Mouse (Mus musculus) spleen, adult 2 months (tissue): ENCODE results near the gene Rasl2-9. TPM values are rescaled to one million over a fixed set of nuclear protein-coding genes. Genes with fewer than 3 reads are reported as not detected.
"Not testable (repeated sequence)": the region's sequence is repeated elsewhere in the genome, so short reads cannot be mapped to it uniquely, and the experiment has no call there.

Source experiments
- DNase-seq, 2 experiments: peaks; one replicate each; pipeline versions ENCODE4 v3.0.0 to v3.0.0-alpha.2; 2012 to 2021; ENCODE audit warnings: low spot score in 2 of 2, low read depth in 1 of 2
- H3K27ac ChIP-seq: fragments of 200-500 bp; 2 replicates; pipeline ENCODE4 v1.5.1; 2012; ENCODE audit warnings: low read length, inconsistent platforms; ENCODE audit not compliant: insufficient read depth
- H3K27me3 ChIP-seq: fragments of 200-500 bp; 2 replicates; pipeline ENCODE4 v1.6.1; 2012; ENCODE audit warnings: mild to moderate bottlenecking, moderate library complexity, low read length, inconsistent platforms; ENCODE audit not compliant: control insufficient read depth, insufficient read depth
- H3K36me3 ChIP-seq: fragments of 200-500 bp; 2 replicates; pipeline ENCODE4 v1.6.1; 2012; ENCODE audit warnings: mild to moderate bottlenecking, low read length, inconsistent platforms; ENCODE audit not compliant: control insufficient read depth, insufficient read depth
- H3K4me1 ChIP-seq: fragments of 200-500 bp; 2 replicates; pipeline ENCODE4 v1.6.1; 2011; ENCODE audit warnings: inconsistent platforms; ENCODE audit not compliant: control insufficient read depth, insufficient read depth, insufficient read length
- H3K4me3 ChIP-seq: fragments of 200-500 bp; 2 replicates; pipeline ENCODE4 v1.5.1; 2011; ENCODE audit warnings: mild to moderate bottlenecking, inconsistent platforms; ENCODE audit not compliant: insufficient read depth, insufficient read length; ENCODE audit errors: extremely low read depth
- CTCF ChIP-seq: fragments of 200-500 bp; IDR thresholded peaks from 2 replicates; pipeline ENCODE4 v1.5.1; 2011; ENCODE audit warnings: mild to moderate bottlenecking, inconsistent platforms; ENCODE audit not compliant: insufficient read depth, insufficient read length, insufficient replicate concordance; ENCODE audit errors: extremely low read depth
- POLR2A ChIP-seq: fragments of 200-500 bp; IDR thresholded peaks from 2 replicates; pipeline ENCODE4 v1.6.1; 2011; ENCODE audit warnings: low read depth, low read length, inconsistent platforms
- WGBS: fragments of 180-500 bp; shearing (Covaris S2); methylation state at CpG from one replicate; pipeline ENCODE4 v1.1.7; 2018; 5-methylcytosine and 5-hydroxymethylcytosine counted together
- polyA plus RNA-seq: library from polyadenylated mRNA; depleted of rRNA; stranded (reverse); fragments of >200 nt; gene quantifications from 2 replicates; pipeline ENCODE4 v1.2.3, GENCODE M21; 2012

Rasl2-9 gene
- polyA plus RNA-seq, 1 experiment: 0.21 TPM

GRCm38 (mm10) chr7:5081939-5082338, 43.8 kb downstream of the Rasl2-9 start:
- 95% methylated on average over 2 of the region's 2 CpGs for WGBS
- Histone ChIP-seq H3K27me3 (no peaks in the 10 kb centered on the region), H3K4me3 (no peak overlapping the region), H3K4me1 (peaks cover 23% of the 10 kb centered on the region; the same call in 1 of the 2 replicates), H3K36me3 (peaks cover 13% of the 10 kb centered on the region), H3K27ac (peak overlapping the region; percentile 63; the same call in 1 of the 2 replicates)
- TF ChIP-seq CTCF (no peak), POLR2A (no peak)
- no peak for DNase-seq

- H3K4me1 ChIP-seq: peaks cover 23% of the 10 kb centered on the region; the same call in 1 of the 2 replicates
- H3K27me3 ChIP-seq: no peaks in the 10 kb centered on the region
- no peak overlapping the region for H3K27ac ChIP-seq
- TF ChIP-seq POLR2A (no peak), CTCF (no peak)
- DNase-seq: no peak
- WGBS: 51% methylated on average over 6 of the region's 6 CpGs
- H3K4me3 ChIP-seq: peak overlapping the region; percentile 25
- H3K36me3 ChIP-seq: peaks cover 20% of the 10 kb centered on the region
Measured at GRCm38 (mm10) chr7:5081241-5081640, 44.5 kb downstream of the Rasl2-9 start.

- H3K27me3 ChIP-seq: no peaks in the 10 kb centered on the region
- DNase-seq: no peak
- peak overlapping the region; percentile 90 for H3K27ac ChIP-seq
- peaks cover 23% of the 10 kb centered on the region for H3K36me3 ChIP-seq
- 14% methylated on average over 6 of the region's 6 CpGs for WGBS
- H3K4me1 ChIP-seq: peaks cover 23% of the 10 kb centered on the region; the same call in 1 of the 2 replicates
- no peak for TF ChIP-seq POLR2A
- no peak for TF ChIP-seq CTCF
- peak overlapping the region; percentile 90 for H3K4me3 ChIP-seq
Measured at GRCm38 (mm10) chr7:5080815-5081214, 44.9 kb downstream of the Rasl2-9 start.

- Histone ChIP-seq H3K4me1 (peaks cover 23% of the 10 kb centered on the region; the same call in 1 of the 2 replicates), H3K36me3 (peaks cover 27% of the 10 kb centered on the region), H3K4me3 (peak within 1 kb of the TSS; percentile 90), H3K27me3 (no peaks in the 10 kb centered on the region), H3K27ac (peak within 1 kb of the TSS; percentile 90)
- WGBS: under 1% methylated on average over 78 of the region's 81 CpGs
- DNase-seq: peak; percentile 94 to 96
- TF ChIP-seq CTCF (no peak), POLR2A (peak; percentile 49; the same call in 1 of the 2 replicates)
Measured at GRCm38 (mm10) chr7:5080010-5080751, 45.6 kb downstream of the Rasl2-9 start, which contains the start of gene Epn1. Gene Epn1 (plus strand): TSS chr7:5080235.

- Histone ChIP-seq H3K36me3 (peaks cover 29% of the 10 kb centered on the region), H3K4me3 (peak overlapping the region; percentile 90), H3K4me1 (peaks cover 19% of the 10 kb centered on the region; the same call in 1 of the 2 replicates), H3K27ac (peak overlapping the region; percentile 76)
- 55% methylated on average over 10 of the region's 13 CpGs for WGBS
- DNase-seq, H3K27me3 ChIP-seq: not testable (repeated sequence)
Measured at GRCm38 (mm10) chr7:5079365-5080009, 46.3 kb downstream of the Rasl2-9 start.

- DNase-seq: no peak
- Histone ChIP-seq H3K4me1 (peaks cover 7% of the 10 kb centered on the region; the same call in 1 of the 2 replicates), H3K27me3 (no peaks in the 10 kb centered on the region), H3K4me3 (no peak overlapping the region), H3K36me3 (peaks cover 49% of the 10 kb centered on the region), H3K27ac (no peak overlapping the region)
- TF ChIP-seq POLR2A (no peak), CTCF (no peak)
- 86% methylated on average over 2 of the region's 2 CpGs for WGBS
Measured at GRCm38 (mm10) chr7:5076931-5077330, 48.8 kb downstream of the Rasl2-9 start.
